Mouse (Mus musculus): ENCODE data around the gene Hist2h3b. TPM values are rescaled to one million over a fixed set of nuclear protein-coding genes. Genes with fewer than 3 reads are reported as not detected.
"Not testable (repeated sequence)": the region's sequence is repeated elsewhere in the genome, so short reads cannot be mapped to it uniquely, and the experiment has no call there.

Gene Hist2h3b
- total RNA-seq, 4 experiments from 2014 or later = 50.3 to 108 (median 73.7) TPM

DNA sequence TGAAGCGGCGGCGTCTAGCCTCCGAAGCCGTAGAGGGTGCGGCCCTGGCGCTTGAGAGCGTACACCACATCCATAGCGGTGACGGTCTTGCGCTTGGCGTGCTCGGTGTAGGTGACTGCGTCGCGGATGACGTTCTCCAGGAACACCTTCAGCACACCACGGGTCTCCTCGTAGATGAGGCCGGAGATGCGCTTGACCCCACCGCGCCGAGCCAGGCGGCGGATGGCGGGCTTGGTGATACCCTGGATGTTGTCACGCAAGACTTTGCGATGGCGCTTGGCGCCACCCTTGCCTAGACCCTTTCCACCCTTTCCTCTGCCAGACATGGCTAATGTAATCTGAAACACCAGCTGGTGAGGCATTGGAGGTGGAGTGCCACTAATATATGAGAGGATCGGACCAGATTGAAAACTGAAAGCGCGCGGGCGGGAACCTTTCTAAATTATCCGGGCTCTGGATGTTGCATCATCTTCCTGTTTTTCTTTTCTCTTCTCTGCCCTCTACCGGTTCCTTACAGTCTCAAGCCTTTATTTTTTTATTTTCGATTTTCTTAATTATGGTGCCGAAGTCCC lies 5.4 kb upstream of the Hist2h3b start, which contains the start of gene Hist2h4:
TSS of gene Hist2h4 (minus strand) at position 333 of the 572 bp plus-strand sequence.
- DNase-seq = peak; percentile 93

DNA sequence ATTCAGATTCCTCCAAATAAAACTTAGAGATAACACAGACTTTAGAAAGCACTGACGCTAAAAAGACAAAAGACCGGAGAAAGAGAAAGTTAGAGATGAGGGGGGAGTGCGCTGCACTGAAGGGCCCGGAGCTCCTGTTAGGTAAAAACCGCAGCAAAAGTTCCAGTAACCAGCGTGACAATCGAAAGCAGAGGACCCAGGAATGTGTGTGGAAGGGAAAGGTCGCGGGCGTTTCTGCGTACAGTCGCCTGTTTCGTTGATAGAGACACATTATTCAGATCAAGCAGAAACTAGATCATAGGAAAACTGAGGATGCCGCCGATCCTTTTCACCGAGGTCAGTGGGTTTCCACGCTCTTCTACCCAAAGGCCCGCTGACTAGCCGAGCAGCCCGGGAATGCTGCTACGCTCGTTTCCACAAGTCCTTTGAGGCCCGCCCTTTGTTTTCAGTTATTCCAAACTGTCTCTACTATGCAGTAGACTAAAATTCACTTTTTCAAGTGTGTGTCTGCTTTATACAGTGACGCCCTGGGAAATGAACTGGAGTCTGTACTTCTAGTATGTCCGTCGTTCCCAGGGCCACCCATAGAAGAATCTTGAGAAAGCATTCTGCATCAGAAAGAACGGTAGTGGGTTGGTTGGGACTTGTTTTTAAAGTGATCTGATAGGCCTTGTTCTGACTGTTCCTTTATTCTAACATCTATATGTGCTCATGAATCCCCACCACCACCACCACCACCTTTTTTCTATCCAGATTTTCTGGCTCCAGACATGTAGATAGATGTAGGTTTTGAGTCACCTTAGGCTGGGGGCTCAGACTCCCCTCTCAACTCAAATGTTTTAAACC lies 4.7 kb upstream of the Hist2h3b start:
- no peak for DNase-seq

- no peak for DNase-seq
Observed at GRCm38 (mm10) chr3:96264404-96264949, 4.0 kb upstream of the Hist2h3b start.

- DNase-seq = no peak
Observed at GRCm38 (mm10) chr3:96266132-96266710, 2.2 kb upstream of the Hist2h3b start.

- DNase-seq = no peak
Observed at GRCm38 (mm10) chr3:96267541-96267940, 913 bp upstream of the Hist2h3b start.

GRCm38 (mm10) chr3:96268776-96269378 lies 423 bp downstream of the Hist2h3b start:
- not testable (repeated sequence) for DNase-seq

DNA sequence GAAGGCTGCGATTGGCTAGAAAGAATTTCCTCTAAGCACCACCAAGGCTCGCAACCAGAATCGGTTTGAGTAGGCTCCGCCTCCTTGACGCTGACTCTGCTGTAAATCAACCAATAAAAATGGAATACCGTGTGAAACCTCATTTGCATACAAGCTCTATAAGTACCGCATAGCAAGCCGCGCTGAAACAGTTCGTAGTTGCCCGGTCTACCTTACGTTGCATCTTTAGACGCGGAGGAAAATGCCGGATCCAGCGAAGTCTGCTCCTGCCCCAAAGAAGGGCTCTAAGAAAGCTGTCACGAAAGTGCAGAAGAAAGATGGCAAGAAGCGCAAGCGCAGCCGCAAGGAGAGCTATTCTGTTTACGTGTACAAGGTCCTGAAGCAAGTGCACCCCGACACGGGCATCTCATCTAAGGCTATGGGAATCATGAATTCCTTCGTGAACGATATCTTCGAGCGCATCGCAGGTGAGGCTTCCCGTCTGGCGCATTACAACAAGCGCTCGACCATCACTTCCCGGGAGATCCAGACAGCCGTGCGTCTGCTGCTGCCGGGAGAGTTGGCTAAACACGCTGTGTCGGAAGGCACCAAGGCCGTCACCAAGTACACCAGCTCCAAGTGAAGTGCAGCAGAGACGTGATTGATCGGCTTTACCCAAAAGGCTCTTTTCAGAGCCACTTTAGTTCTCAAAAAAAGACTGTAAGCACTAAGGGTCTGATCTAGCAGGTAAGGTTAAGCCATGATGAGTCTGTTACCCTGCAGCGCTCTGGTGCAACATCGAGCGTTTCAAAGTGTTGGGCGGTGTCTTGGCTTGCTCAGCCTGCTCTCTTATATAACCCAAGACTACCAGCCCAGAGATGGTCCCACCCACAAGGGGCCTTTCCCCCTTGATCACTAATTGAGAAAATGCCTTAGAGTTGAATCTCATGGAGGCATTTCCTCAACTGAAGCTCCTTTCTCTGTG lies 1.3 kb downstream of the Hist2h3b start, which contains the start of gene Hist2h2bb:
TSS of gene Hist2h2bb (plus strand) at position 242 of the 964 bp plus-strand sequence.
- DNase-seq = peak; percentile 93

- no peak for DNase-seq
Observed at GRCm38 (mm10) chr3:96273591-96274465, 5.4 kb downstream of the Hist2h3b start.

- no peak for DNase-seq
Observed at GRCm38 (mm10) chr3:96277428-96277799, 9.0 kb downstream of the Hist2h3b start.

GRCm38 (mm10) chr3:96277800-96278624 lies 9.6 kb downstream of the Hist2h3b start:
- peak; percentile 86 for DNase-seq

DNA sequence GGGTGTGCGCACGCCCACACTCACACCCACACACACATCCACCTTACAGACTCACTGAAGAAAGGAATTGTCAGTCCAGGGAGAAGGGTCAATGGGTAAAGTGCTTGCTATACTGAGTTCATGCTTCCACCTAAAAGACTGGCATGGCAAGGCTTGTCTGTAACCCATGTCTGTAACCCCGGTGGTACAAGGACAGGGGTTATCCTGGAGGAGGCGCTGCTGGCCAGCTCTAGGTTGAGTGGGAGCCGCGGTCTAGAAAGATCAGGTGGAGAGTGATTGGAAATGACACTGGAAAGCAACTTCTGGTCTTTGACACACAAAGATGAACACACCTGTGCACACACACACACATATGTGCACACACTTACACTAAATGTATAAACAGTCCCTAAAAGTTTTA lies 12.2 kb downstream of the Hist2h3b start:
- DNase-seq = no peak

DNA sequence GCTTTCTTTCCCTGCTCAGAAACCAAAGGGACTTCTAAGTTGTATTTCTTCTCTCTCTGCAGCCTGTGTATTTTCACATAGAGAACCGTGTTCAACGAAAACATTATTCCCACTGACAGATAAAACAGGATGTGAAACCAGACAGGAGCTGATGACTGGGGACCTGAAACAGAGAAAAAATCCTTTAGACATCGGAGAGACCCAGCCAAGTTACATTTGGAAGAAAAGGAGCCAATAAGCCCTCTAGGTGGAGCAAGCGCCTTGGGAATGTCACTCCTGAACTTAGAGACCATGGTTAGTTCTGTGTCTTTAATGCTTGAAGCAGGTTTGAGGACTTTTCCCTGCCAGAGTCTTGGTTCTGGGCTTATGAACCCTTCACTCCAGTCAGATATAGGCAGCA lies 16.0 kb downstream of the Hist2h3b start:
- no peak for DNase-seq

GRCm38 (mm10) chr3:96287334-96287733 lies 18.9 kb downstream of the Hist2h3b start:
- not testable (repeated sequence) for DNase-seq

DNA sequence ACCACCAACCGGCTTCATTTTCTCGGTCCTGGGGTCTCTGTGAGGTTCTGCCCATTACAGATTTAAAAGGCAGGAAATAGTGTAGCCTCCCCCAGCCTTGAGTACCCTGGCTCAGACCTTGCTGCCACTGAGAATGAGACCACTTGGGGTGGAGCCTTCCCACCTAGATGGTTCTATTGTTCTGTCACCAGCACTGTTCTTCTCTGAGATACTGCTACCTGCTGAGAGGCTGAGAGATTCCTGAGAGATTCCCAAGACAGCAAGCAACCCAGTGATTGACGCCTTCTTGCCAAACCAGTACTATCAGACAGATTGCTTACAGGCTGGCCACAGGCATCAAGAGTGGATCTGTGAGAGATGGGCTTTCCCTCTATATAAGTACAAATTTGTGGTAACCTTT lies 20.7 kb downstream of the Hist2h3b start:
- no peak for DNase-seq

GRCm38 (mm10) chr3:96290727-96291126 lies 22.3 kb downstream of the Hist2h3b start:
- not testable (repeated sequence) for DNase-seq

DNA sequence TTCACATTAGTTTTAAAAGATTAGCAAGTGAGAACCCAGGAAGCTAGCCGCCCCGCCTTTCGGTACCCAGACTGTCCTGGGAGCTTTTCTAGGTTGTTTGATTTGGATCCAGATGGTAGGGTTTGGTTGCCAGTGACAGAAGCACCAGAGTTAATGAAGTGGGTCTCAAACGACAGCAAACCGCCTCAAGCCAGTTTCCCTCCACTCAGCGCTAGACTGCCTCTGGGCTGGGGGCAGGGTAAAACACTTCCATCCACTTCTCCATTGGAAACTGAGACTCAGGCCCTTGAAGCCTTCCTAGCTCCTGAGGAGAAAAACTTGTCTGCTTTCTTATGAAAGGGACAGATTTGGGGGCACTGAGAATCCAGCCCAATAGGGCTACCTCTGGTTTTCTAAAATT lies 24.2 kb downstream of the Hist2h3b start:
- no peak for DNase-seq

DNA sequence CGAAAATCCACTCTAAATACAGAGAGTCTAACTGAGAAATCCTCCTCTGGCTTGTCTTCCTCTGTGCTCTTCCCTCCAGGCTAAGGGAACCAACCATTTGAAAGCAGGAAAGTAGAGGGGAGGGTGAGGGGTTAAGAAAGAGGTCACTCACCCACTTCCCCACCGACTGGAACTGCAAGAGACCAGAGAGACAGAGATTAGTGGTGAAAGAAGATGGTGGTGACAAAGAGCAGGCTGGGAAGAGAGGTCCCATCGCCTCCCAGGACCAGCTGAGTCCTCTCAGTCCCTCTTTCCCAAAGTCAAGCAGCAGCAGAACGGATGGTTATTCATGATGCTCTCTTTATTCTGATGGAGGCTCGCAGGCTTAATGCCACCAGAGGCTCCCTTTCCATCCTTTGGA lies 24.9 kb downstream of the Hist2h3b start:
- no peak for DNase-seq

DNA sequence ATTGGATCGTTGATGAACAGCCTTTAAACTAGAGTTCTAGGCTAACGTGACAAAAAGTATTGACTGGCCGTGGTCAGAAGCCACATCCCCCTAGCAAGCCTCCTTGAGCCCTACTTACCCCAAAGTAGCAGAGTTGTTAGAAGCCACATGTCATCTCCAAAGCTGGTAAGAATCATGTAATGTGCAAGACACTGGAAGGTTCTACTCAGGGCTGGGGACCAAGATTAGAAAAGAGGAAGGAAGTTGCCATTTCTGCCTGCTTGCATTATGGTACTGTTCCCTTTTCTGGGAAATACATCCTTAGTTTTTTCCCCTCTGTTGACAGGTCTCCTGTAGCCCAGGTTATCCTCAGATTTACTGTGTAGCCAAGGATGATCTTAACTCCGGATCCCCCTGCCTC lies 25.3 kb downstream of the Hist2h3b start, which contains the start of gene Fcgr1:
TSS of gene Fcgr1 (minus strand) at position 183 of the 400 bp plus-strand sequence.
- DNase-seq = no peak

GRCm38 (mm10) chr3:96298360-96298759 lies 29.9 kb downstream of the Hist2h3b start:
- no peak for DNase-seq
